Mouse (Mus musculus) gastrocnemius, adult 8-10 months (tissue): ENCODE data around the gene Gm49333. TPM values are rescaled to one million over a fixed set of nuclear protein-coding genes. Genes with fewer than 3 reads are reported as not detected.
A peak's percentile ranks its signal among the peaks of the same experiment; 100 is the strongest.
"Not testable (repeated sequence)": the region's sequence is repeated elsewhere in the genome, so short reads cannot be mapped to it uniquely, and the experiment has no call there.

Experiments used
- DNase-seq, 2 experiments: peaks; one replicate each; pipeline ENCODE4 v3.0.0; 2022; ENCODE audit warnings: low spot score in 2 of 2
- total RNA-seq, 4 experiments: library from RNA; stranded (reverse); gene quantifications; 2 replicates each; pipeline ENCODE4 v1.2.4; 2022

Gm49333 gene
- total RNA-seq, 4 experiments from 2014 or later, result 0.09 TPM; not detected in 3

DNA sequence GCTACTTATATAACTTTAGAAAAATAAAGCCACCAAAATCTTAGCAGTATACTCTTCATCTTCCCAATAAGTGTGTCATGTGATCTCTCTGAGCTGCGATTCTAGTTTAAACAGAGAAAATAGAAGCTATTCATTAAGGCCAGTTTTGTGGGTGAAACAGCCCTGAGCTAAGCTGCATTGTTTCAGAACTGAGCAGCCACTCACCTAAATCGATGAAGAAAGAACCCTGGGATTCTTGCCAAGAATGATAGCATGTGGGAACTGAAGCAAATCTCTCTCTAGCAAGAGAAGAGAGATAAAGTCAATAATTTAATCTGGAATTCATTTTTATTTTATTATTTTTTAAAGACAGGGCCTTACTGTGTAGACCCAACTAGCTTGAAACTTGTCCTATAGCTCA lies 11.8 kb downstream of the Gm49333 start:
- no peak for DNase-seq

DNA sequence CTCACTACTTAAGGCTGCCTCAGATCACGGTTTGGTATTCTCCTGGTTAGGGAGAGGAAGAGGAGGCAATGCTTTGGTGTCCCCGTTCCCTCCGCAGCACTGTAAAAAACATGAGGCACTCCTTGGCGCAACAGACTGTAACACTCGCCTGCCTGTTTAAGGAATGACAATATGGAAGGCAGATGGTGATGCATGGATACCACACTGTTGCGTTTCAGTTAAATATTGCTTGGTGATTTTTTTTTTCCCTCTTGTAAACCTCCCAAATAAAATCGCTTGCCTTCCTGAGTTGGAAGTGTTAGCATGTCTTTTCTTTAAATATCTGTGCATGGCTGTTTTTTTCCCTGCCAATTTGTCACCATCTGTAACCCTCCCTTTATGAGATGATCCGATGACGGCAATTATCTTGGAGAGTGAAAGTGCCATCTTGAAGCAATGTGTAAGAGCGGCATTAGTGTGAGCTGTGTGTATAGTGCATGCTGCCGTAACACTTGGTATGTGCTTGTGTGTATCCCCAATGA lies 17.5 kb downstream of the Gm49333 start:
- DNase-seq, result no peak

DNA sequence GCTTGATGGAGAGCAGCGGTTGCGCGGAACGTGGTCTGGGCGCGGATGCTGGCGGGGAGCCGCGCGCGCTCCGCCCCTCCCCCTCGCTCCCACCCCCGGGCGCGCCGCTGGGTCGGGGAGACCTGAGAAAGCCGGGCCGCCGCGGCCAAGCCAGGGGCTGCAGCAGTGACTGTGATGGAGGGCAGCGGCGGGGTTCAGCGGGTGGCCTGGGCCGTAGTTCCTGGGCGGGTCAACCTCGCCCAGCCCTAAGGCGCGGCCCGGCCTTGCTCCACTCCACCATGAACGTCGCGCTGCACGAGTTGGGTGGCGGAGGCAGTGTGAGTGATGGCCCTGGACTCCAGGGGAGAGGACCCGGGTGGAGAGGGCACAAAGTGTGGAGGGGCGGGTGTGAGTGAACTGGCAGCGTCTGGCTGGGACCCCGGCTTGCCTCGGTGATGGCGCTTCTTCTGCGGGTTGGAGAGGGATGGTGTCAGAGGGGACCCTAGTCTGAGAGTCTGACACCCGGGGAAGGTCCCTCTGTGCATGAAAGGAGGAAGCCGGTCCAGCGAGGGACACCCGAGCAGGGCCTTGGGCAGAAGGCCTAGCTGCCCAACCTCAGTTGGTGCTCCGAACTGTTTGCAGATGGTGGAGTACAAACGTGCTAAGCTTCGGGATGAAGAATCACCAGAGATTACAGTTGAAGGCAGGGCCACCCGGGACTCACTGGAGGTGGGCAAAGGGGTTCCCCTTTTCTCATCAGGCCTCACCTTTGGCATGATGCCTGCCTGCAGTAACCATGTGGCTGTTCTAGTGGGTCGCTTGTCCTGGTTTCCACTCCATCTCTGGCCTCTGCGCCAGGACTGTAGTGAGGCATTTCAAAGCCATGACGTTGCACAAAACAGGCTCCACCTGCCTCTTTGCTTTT lies 18.6 kb downstream of the Gm49333 start, which contains the start of gene Ece2:
Ece2 (plus strand) TSS at position 98 of the 904 bp plus-strand sequence.
- DNase-seq, result no peak

DNA sequence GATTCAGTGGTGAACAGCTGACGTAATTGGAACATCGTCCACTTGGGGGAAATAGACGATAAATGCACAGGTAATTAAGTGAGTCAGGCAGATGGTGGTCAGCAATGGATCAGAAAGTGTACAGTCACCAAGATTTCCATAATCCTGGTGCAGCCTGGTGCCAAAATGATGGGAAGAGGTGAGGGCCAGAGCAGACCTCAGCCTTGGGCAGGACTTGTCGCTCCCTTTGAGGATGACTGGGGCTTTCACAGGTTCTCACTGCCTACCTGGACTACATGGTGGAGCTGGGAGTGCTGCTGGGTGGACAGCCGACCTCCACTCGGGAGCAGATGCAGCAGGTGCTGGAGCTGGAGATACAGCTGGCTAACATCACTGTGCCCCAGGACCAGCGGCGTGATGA lies 26.0 kb downstream of the Gm49333 start:
- no peak for DNase-seq

DNA sequence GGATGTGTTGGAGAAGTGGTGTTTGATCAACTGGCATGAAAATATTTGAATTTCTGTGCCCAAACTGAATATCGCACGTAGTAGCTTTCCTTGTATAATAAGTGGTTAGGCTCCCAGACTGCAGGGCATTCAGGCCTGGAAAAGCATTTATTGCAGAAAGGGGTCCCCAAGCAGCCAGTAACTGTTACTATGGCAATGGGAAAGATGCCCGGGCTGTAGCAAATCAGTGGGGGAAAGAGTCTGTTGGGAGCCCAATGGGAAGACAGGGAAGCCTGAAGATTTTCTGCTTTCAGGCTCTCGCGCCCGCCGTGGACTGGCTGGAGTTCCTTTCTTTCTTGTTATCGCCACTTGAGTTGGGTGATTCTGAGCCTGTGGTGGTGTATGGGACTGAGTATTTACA lies 27.0 kb downstream of the Gm49333 start:
- no peak for DNase-seq

DNA sequence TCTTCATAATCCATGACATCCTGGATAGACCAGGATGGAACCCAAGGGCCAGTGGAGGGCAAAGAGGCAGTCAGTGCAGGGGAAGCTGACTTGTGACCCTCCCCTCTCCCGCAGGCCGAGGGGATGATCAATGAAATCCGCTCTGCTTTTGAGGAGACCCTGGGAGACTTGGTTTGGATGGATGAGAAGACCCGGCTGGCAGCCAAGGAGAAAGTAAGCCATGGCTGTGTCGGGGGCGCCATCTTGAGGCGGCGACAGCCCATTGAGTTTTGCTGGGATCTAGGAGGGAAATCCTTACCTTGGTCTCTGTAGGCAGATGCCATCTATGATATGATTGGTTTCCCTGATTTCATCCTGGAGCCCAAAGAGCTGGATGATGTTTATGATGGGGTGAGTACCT lies 30.8 kb downstream of the Gm49333 start:
- DNase-seq, result peak; percentile 39 to 49

DNA sequence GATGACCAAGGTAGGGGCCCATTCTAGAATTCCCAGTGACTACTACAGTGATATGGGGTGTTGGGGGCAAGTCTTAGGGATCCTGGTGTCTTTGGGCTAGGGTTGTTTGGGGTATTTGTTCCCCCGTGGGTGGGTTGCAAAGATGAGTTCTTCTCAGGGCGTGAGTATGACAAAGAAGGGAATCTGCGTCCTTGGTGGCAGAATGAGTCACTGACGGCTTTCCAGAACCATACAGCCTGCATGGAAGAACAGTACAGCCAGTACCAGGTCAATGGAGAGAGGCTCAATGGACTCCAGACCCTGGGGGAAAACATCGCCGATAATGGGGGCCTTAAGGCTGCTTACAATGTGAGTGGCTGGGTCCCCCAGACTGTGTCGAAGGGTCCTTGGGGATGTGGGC lies 32.5 kb downstream of the Gm49333 start:
- DNase-seq, result no peak

DNA sequence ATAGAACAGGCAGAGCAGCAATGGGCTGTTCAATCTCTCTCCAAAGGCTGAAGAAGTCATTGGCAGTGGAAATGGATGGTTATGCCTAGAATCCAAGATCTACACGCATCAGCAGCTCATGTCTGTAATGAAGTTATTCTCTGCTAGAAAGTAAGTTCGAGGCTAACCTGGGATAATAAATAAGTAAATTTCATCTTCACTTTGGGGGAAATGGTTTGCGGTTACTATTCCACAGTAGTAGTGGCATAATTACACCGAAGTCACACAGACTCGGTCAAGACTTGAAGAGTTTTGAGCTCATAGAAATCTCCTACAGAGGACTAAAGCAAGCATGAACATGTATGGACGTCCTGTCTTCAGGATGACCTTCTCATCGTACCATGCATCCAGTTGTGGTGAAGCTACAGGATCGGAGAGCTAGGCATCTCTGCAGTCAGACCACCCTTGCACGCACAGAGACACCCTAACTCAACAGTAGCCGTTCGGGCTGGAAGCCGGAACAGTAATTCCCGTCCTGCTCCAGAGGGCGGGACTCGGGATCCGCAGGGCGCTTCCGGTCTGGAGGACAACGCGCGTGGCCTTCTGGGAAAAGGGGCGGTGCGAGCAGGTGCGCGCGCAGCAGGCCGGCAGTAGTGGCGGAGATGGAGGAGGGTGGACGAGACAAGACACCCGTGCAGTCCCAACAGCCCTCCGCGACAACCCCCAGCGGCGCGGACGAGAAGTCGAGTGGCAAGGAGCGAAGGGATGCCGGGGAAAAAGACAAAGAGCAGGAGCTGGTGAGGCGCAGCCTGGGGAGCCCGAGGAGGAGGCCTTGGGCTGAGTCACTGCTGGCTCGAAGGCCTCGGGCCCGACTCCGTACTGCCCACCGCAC lies 39.9 kb downstream of the Gm49333 start, which contains the start of gene Psmd2:
Psmd2 (plus strand) TSS at position 577 of the 871 bp plus-strand sequence.
- DNase-seq, result peak; percentile 90 to 94

DNA sequence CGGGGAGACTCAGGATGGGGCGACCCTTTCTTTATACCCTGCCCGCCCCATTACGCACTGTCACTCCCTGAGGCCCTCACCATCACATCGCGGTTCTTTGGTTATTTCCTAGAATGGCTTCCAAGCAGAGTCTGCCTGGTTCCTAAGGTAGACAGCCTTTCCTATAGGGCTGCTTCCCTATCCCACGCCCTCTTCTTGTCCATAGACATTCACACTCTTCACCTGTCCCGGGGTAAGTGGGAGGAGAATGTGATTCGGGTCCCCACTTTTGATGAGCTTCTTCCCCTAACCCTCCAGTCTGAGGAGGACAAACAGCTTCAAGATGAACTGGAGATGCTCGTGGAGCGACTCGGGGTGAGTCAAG lies 40.5 kb downstream of the Gm49333 start:
- no peak for DNase-seq

DNA sequence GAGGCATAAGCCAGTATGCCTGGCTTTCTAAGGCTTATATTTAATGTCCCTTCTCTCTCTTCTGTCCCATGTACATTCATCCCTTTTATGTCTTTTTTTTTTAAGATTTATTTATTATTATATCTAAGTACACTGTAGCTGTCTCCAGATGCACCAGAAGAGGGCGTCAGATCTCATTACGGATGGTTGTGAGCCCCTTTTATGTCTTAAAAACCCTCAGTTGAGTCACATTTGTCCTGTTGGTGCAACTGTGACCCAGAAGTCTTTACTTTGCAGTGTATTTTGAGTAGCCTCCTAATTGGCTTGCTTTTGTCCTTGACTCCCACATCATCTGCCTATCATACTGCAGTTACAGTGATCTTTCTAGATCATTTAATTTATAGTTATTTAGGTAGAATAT lies 41.9 kb downstream of the Gm49333 start:
- DNase-seq, result no peak

DNA sequence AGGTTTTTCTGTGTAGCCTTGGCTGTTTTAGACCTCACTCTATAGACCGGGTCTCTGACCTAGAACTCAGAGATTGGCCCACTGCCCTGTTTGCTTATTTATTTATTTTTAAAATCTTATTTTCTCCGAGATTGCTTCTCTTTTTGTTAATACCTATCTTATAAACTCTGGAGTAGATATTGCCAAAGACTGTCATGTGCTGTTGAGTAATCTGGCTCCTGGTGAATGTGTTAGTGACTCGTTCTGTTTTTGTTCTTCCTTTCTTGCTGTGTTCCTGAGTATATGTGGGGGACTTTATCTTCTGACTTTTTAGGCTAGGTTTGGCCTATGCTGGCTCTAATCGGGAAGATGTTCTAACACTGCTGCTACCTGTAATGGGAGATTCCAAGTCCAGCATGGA lies 46.3 kb downstream of the Gm49333 start:
- no peak for DNase-seq

DNA sequence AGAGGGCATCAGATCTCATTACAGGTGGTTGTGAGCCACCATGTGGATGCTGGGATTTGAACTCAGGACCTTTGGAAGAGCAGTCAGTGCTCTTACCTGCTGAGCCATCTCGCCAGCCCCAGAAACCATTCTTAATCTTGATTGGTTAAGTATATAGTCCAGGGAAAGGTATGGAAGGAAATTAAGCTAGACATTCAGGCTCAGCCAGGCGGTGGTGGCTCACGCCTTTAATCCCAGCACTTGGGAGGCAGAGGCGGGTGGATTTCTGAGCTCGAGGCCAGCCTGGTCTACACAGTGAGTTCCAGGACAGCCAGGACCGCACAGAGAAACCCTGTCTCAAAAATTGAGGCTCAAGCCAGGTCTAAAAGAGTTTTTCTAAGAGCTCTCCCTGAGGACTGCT lies 56.6 kb downstream of the Gm49333 start, which contains the start of gene Eif4g1:
Eif4g1 (plus strand) TSS at position 301 of the 400 bp plus-strand sequence.
- not testable (repeated sequence) for DNase-seq

DNA sequence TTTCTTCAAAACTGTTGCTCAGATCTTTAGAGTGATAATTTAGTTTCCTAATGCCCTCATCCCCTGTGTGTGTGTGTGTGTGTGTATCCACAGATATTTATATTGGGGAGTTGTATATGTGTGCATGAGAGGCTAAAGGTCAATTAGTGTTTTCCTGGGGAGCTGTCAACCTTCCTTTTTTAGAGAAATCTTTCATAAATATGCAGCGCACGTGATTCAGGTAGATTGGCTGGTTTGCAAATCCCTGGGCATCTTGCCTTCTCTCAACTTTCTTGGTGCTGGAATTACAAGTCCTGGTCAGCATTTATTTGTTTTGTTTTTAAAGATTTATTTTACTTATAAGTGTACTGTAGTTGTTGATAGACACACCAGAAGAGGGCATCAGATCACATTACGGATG lies 58.9 kb downstream of the Gm49333 start:
- DNase-seq, result no peak

DNA sequence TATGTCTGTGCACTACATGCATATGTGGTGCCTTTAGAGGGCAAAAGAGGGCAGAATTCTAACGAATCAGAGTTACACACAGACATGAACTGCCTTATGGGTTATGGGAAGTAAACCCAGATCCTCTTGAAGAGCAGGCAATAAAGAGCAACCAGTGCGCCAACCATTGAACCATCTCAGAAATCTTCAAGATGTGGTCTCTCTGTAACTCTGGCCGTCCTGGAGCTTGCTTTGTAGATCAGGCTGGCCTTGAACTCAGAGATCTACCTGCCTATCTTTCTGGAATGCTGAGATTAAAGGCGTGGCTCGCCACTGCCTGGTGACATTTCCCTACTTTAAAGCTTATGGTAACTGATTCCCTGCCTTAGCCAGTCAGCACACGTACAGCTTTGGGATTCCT lies 60.5 kb downstream of the Gm49333 start:
- DNase-seq, result no peak

DNA sequence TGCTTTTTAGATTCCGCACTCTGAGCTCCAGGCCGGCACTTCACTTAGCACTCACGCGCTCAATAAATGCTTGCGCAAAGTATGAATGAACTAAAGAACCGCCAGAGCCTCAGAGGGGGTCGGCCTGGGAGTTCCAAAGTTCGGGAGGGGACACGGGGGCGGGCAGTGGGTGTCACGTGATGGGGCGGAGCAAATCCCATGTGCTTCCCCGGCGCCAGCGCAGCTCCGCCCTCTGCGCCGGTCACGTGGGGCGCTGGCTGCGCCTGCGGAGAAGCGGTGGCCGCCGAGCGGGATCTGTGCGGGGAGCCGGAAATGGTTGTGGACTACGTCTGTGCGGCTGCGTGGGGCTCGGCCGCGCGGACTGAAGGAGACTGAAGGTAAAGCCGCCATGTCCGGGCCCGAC lies 61.1 kb downstream of the Gm49333 start:
- peak; percentile 94 to 95 for DNase-seq

DNA sequence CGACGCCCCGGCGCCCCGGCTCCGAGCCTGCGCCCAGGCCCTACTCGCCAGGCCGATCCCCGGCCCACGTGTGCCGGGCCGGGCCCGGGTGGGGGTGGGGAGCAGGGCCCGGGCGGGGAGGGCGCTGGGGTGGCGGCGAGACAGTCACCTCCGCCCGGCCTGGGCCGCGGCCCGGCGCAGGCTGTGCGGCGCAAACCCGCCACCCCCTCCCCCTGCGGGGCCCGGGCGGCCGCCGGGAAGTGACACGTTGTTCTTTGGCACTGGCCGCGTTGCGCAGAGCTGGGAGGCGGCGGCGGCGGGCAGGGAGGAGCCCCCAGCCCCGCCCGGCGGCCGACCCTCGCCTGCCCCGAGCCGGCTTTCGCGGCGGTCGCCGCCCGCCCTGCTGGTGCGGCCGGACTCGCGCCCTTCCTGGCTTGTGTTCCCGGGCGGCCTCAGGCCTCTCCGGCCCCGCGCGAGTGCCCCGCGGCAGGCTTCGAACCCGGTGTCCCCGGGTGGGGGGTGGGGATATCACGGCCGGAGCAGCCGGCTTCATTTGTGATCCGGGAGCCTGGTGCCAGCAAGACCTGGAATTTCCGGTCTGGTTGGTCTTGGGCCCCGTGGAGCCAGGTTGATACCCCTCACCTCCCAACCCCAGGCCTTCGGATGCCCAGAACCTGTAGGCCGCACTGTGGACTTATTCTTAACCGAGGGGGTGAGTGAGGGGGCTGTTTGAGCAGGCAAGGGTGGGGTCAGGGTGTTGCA lies 61.7 kb downstream of the Gm49333 start:
- peak; percentile 50 to 63 for DNase-seq

DNA sequence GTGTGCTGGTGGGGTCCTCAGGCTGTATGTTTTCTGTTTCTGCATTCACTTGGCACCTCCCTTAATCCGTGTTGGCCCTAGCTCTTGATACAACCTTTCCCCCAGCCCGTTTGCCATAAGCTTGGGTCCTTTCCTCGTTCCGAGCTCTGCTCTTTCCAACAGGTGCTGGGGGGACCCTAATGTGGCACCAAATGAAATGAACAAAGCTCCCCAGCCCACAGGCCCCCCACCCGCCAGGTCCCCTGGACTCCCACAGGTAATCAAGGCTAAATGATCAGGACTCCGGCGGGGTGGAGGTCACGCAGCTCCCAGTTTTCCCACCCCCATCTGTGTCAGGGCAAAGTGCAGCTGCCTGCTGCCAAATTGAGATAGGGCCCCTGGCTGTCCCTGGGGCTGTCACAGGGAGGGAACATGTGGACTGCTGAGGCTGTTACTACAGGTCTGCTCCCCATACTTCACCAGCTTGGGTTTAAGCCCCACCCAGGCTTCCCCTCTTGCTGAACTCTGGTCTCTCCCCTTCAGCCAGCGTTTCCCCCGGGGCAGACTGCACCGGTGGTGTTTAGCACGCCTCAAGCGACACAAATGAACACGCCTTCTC lies 62.4 kb downstream of the Gm49333 start:
- DNase-seq, result no peak

DNA sequence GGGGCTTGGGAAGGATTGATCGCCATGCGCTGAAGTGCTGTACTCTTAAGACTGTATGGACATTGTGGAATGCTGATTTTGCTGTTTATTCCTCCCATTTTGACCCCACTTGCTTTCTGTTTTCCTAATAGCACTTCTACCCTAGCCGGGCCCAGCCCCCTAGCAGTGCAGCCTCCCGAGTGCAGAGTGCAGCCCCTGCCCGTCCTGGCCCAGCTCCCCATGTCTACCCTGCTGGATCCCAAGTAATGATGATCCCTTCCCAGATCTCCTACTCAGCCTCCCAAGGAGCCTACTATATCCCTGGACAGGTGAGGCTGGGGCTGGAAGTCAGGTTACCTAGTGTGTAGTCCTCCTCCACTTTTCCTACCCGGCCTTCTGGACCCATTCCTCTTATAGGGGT lies 63.8 kb downstream of the Gm49333 start:
- no peak for DNase-seq

DNA sequence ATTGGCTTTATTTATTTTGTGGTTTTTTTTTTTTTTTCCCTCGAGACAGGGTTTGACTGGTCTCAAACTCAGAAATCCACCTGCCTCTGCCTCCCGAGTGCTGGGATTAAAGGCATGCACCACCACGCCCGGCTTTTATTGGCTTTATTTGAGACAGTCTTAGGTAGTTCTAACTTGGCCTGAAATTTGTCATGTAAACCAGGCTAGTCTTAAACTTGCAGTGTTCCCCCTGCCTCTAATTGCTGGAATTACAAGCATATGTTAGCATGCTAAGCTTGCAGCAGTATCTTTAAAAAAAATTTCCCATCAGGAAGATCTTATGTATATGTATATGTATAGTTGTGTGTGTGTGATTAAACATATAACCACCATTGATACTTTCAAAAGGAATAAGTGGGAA lies 65.3 kb downstream of the Gm49333 start:
- DNase-seq, result no peak

DNA sequence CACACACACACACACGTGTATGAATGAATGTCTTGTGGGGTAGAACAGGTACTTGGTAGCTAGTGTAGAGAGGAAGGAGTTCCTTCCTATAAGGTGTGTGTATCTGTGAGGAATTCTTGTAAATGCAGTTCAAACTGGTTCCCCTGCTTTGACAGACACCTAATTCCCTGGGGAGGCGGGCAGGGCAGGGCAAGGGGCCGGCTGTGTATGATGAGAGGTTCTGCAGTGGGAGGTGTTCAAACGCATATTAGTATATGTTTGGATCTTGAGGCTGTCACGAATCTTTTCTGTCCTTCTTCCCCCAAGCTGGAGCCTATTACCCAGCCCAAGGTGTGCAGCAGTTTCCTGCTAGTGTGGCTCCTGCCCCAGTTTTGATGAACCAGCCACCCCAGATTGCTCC lies 66.0 kb downstream of the Gm49333 start:
- no peak for DNase-seq
